Mouse (Mus musculus): ENCODE results near the gene Mrpl12.

Mrpl12 gene

GRCm38 (mm10) chr11:120467736-120468092 lies 16.7 kb upstream of the Mrpl12 start:
- intact Hi-C loops (cut with DNase I): no loop called here

GRCm38 (mm10) chr11:120472052-120472451 lies 12.4 kb upstream of the Mrpl12 start:
- intact Hi-C loops (cut with DNase I): no loop called here

- intact Hi-C loops (cut with DNase I): no loop called here
Measured at GRCm38 (mm10) chr11:120483448-120483934, 922 bp upstream of the Mrpl12 start.

- intact Hi-C loops (cut with DNase I): loop anchor here (5.0 kb wide), 1 partner anchor 97 kb away; the partner anchor contains the start of gene Arhgdia
Measured at GRCm38 (mm10) chr11:120485251-120485650, 838 bp downstream of the Mrpl12 start.

- intact Hi-C loops (cut with DNase I): loop anchor here (2.0 to 5.0 kb wide), 2 partner anchors 20 to 94 kb away; partner anchors contain the start of gene Arhgdia
Measured at GRCm38 (mm10) chr11:120488516-120488915, 4.1 kb downstream of the Mrpl12 start.

GRCm38 (mm10) chr11:120489054-120489761 lies 4.8 kb downstream of the Mrpl12 start:
- intact Hi-C loops (cut with DNase I): loop anchor here (2.0 to 5.0 kb wide), 2 partner anchors 20 to 93 kb away; partner anchors contain the start of gene Arhgdia

DNA sequence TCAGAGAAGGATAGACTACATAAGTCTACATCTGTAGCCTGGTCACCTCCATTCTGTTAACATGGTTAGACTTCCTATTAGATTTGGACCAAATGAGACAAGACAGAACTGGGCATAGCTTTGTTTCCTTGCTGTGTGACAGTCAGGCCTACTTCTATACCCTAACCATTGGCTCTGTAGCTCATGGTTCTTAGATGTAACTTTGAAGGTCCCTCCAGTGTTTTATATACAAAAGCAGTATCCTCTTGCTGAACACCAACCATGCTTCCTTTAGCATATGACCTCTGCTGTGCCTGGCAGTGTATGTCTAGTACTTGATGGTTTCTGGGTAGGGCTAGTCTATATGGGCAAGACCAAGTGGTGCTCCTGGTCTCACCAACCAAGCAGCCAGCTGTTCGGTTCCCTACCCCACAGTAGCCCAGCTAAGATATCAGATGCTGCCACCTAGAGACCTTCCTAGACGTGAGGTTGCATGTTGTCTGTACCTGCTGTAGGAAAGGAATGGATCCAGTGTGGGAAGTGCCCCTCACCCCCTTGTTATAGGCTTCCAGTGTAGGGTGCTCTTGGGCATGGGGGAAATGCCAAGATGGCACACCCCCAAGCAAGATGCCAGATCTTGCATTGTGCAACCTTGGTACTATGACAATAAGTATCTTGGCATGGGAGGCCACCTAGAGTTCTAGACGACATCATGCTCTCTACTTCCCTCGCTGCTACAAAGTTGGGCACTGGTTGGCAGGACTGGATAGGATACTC lies 6.1 kb downstream of the Mrpl12 start:
- intact Hi-C loops (cut with DNase I): loop anchor here (10.0 kb wide), 1 partner anchor 294 kb away; the partner anchor contains the start of genes Gps1 and Rfng

GRCm38 (mm10) chr11:120491317-120492023 lies 7.1 kb downstream of the Mrpl12 start, which contains the start of gene Slc25a10:
Gene Slc25a10 (plus strand): TSS chr11:120491840.
- intact Hi-C loops (cut with DNase I): loop anchor here (10.0 kb wide), 1 partner anchor 293 kb away; the partner anchor contains the start of genes Gps1 and Rfng

- intact Hi-C loops (cut with DNase I): loop anchor here (10.0 kb wide), 1 partner anchor 293 kb away; the partner anchor contains the start of genes Gps1 and Rfng
Measured at GRCm38 (mm10) chr11:120492024-120492877, 7.8 kb downstream of the Mrpl12 start.

DNA sequence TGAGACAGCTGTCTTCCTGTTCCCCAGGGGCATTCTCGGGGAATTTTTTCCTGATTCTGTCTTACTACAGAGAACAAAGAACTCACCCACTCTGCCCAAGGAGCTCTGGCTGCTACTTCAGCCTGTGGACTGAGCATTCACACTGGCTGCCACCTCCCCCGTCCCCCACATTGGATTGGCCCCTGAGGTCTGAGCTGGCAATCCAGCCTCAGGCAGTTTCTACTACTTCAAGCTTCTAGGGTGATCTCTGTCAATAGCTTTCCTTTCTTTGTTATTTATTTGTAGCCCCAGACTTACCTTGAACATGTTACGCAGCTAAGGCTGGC lies 8.4 kb downstream of the Mrpl12 start:
- intact Hi-C loops (cut with DNase I): loop anchor here (10.0 kb wide), 1 partner anchor 292 kb away; the partner anchor contains the start of genes Gps1 and Rfng

GRCm38 (mm10) chr11:120493351-120493750 lies 8.9 kb downstream of the Mrpl12 start:
- intact Hi-C loops (cut with DNase I): loop anchor here (10.0 kb wide), 1 partner anchor 291 kb away; the partner anchor contains the start of genes Gps1 and Rfng

DNA sequence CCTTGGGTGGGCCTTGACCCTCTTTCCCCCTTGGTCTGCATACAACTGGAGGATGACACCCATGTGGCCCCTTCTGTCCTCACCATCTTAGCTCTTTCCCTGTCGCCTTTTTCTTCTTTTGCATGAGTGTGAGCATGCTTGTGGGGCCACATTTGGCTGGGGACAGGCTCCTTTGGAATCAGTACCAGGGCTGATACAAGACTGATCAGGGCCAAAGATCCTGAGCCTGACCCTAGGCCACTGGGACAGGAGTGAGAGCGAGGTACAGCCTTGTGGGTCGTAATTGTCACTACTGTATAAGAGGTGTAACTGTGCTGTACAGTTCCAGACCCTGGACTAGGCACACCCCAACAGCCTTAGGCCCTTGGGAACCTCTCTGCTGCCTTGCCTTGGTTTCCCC lies 9.5 kb downstream of the Mrpl12 start:
- intact Hi-C loops (cut with DNase I): loop anchor here (10.0 kb wide), 1 partner anchor 291 kb away; the partner anchor contains the start of genes Gps1 and Rfng

DNA sequence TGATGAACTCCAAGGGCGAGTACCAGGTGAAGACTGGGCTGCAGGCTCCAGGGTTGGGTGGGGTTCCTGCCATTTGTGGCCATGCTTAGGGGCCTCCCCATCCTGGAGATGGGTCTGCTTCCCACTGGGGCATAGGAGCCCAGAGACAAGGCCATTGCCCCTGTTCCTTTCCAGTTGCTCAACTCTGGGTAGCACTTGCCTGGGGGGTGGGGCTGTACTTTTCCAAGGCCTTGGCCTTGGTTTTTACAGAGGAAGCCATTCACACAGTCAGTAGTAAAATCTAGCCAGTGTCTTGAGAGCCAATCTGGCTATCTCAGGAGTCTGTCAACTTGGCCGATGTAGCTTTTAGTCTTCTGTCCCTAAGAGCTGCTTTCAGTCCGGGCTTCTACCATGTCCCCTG lies 13.0 kb downstream of the Mrpl12 start:
- intact Hi-C loops (cut with DNase I): loop anchor here (10.0 kb wide), 1 partner anchor 287 kb away; the partner anchor contains the start of genes Gps1 and Rfng

DNA sequence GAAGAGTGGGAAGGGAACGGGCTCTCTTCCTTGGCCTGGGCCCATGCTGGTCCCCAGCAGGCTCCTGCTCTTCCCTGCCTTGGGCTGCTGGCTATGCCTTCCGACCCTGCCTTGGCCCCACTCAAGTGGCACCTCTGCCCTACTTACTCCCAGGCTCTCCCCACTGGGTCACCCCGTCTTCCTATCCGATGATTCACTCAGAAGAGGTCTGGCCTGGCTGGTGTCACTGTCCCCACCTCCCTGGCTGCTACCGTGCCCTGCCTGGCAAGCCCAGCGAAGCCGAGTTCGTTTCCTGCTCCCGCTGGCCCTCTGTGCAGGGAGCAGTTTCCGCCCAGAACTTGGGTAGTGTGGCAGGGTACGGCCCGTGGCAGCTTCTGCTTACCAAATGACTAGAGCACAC lies 13.8 kb downstream of the Mrpl12 start:
- intact Hi-C loops (cut with DNase I): loop anchor here (10.0 kb wide), 1 partner anchor 287 kb away; the partner anchor contains the start of genes Gps1 and Rfng

- intact Hi-C loops (cut with DNase I): loop anchor here (10.0 kb wide), 1 partner anchor 286 kb away; the partner anchor contains the start of genes Gps1 and Rfng
Measured at GRCm38 (mm10) chr11:120498891-120499290, 14.5 kb downstream of the Mrpl12 start.

DNA sequence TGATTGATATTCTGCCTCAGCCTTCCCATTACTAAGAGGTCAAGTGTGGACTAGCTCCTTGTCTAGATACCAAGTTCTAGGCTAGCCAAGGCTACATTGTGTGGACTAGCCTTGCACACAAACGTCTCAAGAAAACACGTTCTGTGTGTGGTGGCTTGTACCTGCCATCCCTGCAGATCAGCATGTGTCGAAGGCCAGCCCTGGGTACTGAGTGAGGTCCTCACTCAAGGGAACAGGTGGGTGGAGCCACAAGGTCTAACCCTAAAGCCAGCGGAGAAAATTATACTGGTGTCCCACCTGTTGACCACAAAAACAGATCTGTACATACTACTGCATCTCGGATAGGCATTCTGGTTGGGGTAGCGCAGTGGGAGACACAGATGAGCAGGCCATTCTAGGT lies 15.5 kb downstream of the Mrpl12 start:
- intact Hi-C loops (cut with DNase I): loop anchor here (10.0 kb wide), 1 partner anchor 285 kb away; the partner anchor contains the start of genes Gps1 and Rfng

DNA sequence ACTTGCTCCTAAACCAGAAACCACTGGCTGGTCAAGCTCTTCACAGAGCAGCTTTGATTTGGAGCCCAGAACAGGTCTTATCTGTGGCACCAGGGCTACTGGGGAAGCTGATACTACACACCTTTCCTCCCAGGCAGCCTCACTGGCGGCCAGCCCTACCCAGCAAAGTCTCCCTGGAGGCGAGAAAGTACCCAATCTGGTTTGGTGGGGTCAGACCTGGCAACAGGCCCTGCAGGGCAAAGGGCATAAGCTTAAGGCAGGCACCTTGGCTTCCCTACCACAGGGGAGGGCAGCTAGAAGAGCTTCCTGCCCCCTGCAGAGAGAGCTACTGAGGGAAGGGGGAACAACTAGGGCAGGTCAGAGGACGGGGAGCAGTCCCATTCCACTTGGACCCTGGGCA lies 15.9 kb downstream of the Mrpl12 start:
- intact Hi-C loops (cut with DNase I): no loop called here

DNA sequence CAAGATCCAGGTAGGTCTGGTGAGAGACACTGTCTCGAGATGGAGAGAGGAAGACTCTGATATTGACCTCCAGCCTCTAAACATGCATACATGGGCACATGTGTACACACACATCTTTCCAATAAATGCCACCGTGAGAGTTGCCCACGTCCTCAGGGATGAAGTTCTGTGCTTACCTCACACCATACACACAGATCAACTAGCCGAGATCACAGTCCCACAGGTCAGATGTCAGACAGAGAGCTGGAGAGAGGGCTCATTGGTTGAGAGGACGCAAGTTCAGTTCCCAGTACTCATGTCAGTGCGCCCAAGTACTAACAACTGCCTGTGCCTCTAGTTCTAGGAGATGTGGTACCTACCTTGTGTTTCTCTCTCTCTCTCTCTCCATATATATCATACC lies 16.6 kb downstream of the Mrpl12 start:
- intact Hi-C loops (cut with DNase I): no loop called here

DNA sequence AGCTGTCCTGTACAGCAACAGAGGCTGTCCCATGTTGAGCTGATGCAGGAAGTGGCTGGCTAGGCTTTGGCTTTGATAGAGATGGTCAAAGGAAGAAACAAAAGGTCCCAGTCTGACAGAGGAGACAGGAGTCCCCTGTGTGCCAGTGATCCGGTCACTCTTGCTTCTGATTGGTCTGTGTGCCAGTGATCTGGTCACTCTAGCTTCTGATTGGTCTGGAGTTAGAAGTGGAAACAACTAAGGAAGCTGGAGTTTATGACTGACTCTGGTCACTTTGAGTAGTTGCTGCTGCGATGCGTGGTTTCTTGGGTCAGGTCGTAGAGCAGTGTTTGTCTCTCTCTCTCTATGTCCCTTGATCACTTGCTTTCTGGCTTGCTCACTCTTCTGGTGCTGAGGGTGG lies 17.3 kb downstream of the Mrpl12 start:
- intact Hi-C loops (cut with DNase I): no loop called here

DNA sequence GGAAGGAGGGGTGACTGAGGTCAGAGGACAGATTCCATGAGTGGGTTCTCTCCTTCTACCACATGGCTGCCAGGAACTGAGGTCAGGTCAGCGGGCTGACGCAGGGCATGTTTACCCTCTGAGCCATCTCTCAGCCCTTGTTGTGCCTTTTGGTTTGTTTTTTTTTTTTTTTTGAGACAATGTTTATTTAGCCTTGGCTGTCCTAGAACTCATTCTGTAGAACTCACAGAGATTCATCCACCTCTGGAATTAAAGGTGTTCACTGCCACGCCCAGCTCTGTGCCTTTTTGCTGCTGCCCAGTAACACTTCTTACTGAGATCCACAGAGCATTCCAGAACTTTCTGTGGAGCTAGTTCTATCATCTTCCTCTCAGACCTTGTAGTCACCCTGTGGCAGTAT lies 21.2 kb downstream of the Mrpl12 start:
- intact Hi-C loops (cut with DNase I): no loop called here

All from adrenal gland (tissue).